Mouse (Mus musculus) CH12.LX (cell line): ENCODE results near the gene Tnfrsf11a. TPM values are rescaled to one million over a fixed set of nuclear protein-coding genes. Genes with fewer than 3 reads are reported as not detected.
"Not testable (repeated sequence)": the region's sequence is repeated elsewhere in the genome, so short reads cannot be mapped to it uniquely, and the experiment has no call there.

ENCODE experiments used
- DNase-seq: peaks from one replicate; pipeline ENCODE4 v3.0.0-alpha.2; 2013; ENCODE audit errors: extremely low read depth
- H3K27ac ChIP-seq: 2 replicates; pipeline ENCODE4 v1.5.1; 2012; ENCODE audit warnings: low read depth, mild to moderate bottlenecking, control low read depth, moderate library complexity; ENCODE audit not compliant: insufficient read depth
- H3K27me3 ChIP-seq: replicated peaks from 2 replicates; pipeline ENCODE3; 2012; ENCODE audit warnings: inconsistent platforms
- H3K36me3 ChIP-seq, 2 experiments: replicated peaks in 1 of 2; 2 replicates each; pipeline versions ENCODE3 to v1.6.1; 2012; ENCODE audit warnings: inconsistent platforms in 1 of 2, low read length in 1 of 2, mild to moderate bottlenecking in 1 of 2, mixed read lengths in 1 of 2, moderate library complexity in 1 of 2; ENCODE audit not compliant: control insufficient read depth in 1 of 2, insufficient read depth in 1 of 2
- H3K4me1 ChIP-seq, 2 experiments: 2 replicates each; pipeline ENCODE4 v1.6.1; 2012; ENCODE audit warnings: inconsistent platforms in 1 of 2, moderate library complexity in 1 of 2; ENCODE audit not compliant: insufficient read depth in 2 of 2, control insufficient read depth in 1 of 2
- H3K4me2 ChIP-seq: 2 replicates; pipeline ENCODE4 v1.6.1; 2012; ENCODE audit warnings: low read depth, mild to moderate bottlenecking, control low read depth; ENCODE audit not compliant: poor library complexity, insufficient read depth, severe bottlenecking
- H3K4me3 ChIP-seq, 3 experiments: fragments of 150-350 bp in 1 of 3; sonication (generic) in 1 of 3; replicated peaks in 1 of 3; 2 replicates each; pipeline versions ENCODE3 to v1.5.1; 2011 to 2012; ENCODE audit warnings: low read depth in 2 of 3, low read length in 2 of 3, mild to moderate bottlenecking in 2 of 3, moderate library complexity in 2 of 3, control low read depth in 1 of 3, improper control_type of control experiment in 1 of 3, inconsistent platforms in 1 of 3, mixed read lengths in 1 of 3; ENCODE audit not compliant: poor library complexity in 1 of 3
- H3K79me2 ChIP-seq: replicated peaks from 2 replicates; pipeline ENCODE4 v1.6.1; 2012; ENCODE audit warnings: mild to moderate bottlenecking, moderate library complexity; ENCODE audit not compliant: control insufficient read depth, poor library complexity, insufficient read depth, severe bottlenecking; ENCODE audit errors: extremely low read depth
- H3K9ac ChIP-seq: 2 replicates; pipeline ENCODE4 v1.6.1; 2012; ENCODE audit warnings: low read depth, mild to moderate bottlenecking, control low read depth, moderate library complexity; ENCODE audit not compliant: insufficient read depth
- H3K9me3 ChIP-seq: replicated peaks from 2 replicates; pipeline ENCODE3; 2012; ENCODE audit warnings: low read length, inconsistent platforms, mixed read lengths
- BHLHE40 ChIP-seq: IDR thresholded peaks from 2 replicates; pipeline ENCODE4 v1.6.1; 2011; ENCODE audit warnings: mild to moderate bottlenecking, low read depth, low read length, improper control_type of control experiment
- CHD1 ChIP-seq: IDR thresholded peaks from 2 replicates; pipeline ENCODE4 v1.6.1; 2012; ENCODE audit warnings: low read depth, low read length, improper control_type of control experiment, inconsistent platforms
- EP300 ChIP-seq: IDR thresholded peaks from 2 replicates; pipeline ENCODE4 v1.6.1; 2011; ENCODE audit warnings: low read length, improper control_type of control experiment
- HCFC1 ChIP-seq: IDR thresholded peaks from 2 replicates; pipeline ENCODE4 v1.6.1; 2012; ENCODE audit warnings: low read depth, mild to moderate bottlenecking, inconsistent platforms, low read length, improper control_type of control experiment
- IRF4 ChIP-seq: IDR thresholded peaks from 2 replicates; pipeline ENCODE4 v1.6.1; 2014; ENCODE audit warnings: low read depth, mild to moderate bottlenecking, inconsistent platforms, low read length, improper control_type of control experiment
- JUN ChIP-seq: IDR thresholded peaks from 2 replicates; pipeline ENCODE4 v1.6.1; 2011; ENCODE audit warnings: low read depth, mild to moderate bottlenecking, low read length, improper control_type of control experiment, moderate library complexity; ENCODE audit not compliant: insufficient read depth
- MAX ChIP-seq: IDR thresholded peaks from 2 replicates; pipeline ENCODE4 v1.6.1; 2011; ENCODE audit warnings: low read length, improper control_type of control experiment
- MEF2A ChIP-seq: IDR thresholded peaks from 2 replicates; pipeline ENCODE4 v1.6.1; 2014; ENCODE audit warnings: low read depth, mild to moderate bottlenecking, inconsistent platforms, low read length, improper control_type of control experiment, borderline replicate concordance
- MXI1 ChIP-seq: IDR thresholded peaks from 2 replicates; pipeline ENCODE4 v1.6.1; 2011; ENCODE audit warnings: mild to moderate bottlenecking, low read depth, low read length, improper control_type of control experiment
- MYC ChIP-seq: IDR thresholded peaks from 2 replicates; pipeline ENCODE4 v1.6.1; 2011; ENCODE audit warnings: low read depth, mild to moderate bottlenecking, improper control_type of control experiment, low read length
- NRF1 ChIP-seq: IDR thresholded peaks from 2 replicates; pipeline ENCODE4 v1.6.1; 2014; ENCODE audit warnings: low read depth, mild to moderate bottlenecking, inconsistent platforms, low read length, improper control_type of control experiment, moderate library complexity
- POLR2A ChIP-seq: IDR thresholded peaks from 2 replicates; pipeline ENCODE4 v1.6.1; 2011; ENCODE audit warnings: low read depth, mild to moderate bottlenecking, improper control_type of control experiment, low read length
- RCOR1 ChIP-seq: conservative IDR thresholded peaks from 2 replicates; pipeline ENCODE4 v1.6.1; 2012; ENCODE audit warnings: low read depth, mild to moderate bottlenecking, inconsistent platforms, low read length, improper control_type of control experiment
- SIN3A ChIP-seq: IDR thresholded peaks from 2 replicates; pipeline ENCODE4 v1.6.1; 2012; ENCODE audit warnings: low read length, improper control_type of control experiment, inconsistent platforms
- TBP ChIP-seq: conservative IDR thresholded peaks from 2 replicates; pipeline ENCODE4 v1.6.1; 2011; ENCODE audit warnings: low read depth, low read length, improper control_type of control experiment
- UBTF ChIP-seq: IDR thresholded peaks from 2 replicates; pipeline ENCODE4 v1.6.1; 2012; ENCODE audit warnings: low read depth, mild to moderate bottlenecking, inconsistent platforms, low read length, improper control_type of control experiment, moderate library complexity
- USF2 ChIP-seq: conservative IDR thresholded peaks from 2 replicates; pipeline ENCODE4 v1.6.1; 2011; ENCODE audit warnings: low read depth, low read length, improper control_type of control experiment
- ZKSCAN1 ChIP-seq: IDR thresholded peaks from 2 replicates; pipeline ENCODE4 v1.6.1; 2012; ENCODE audit warnings: low read depth, inconsistent platforms, low read length, improper control_type of control experiment, borderline replicate concordance
- ZNF384 ChIP-seq: IDR thresholded peaks from 2 replicates; pipeline ENCODE4 v1.6.1; 2012; ENCODE audit warnings: low read depth, low read length, improper control_type of control experiment, inconsistent platforms
- dilution Hi-C: fragments of 300-500 bp; cut with MboI; formaldehyde crosslinking; loops from 2 replicates; pipeline ENCODE4 v1.14.3; 2020; ENCODE audit warnings: low sequenced_read_pairs; ENCODE audit not compliant: extremely low pct_unique_long_range_greater_than_20kb, extremely low pct_ligation_motif_present
- in situ Hi-C: fragments of 300-500 bp; cut with MboI; formaldehyde crosslinking; loops from 3 replicates; pipeline ENCODE4 v1.14.3; 2019; ENCODE audit warnings: low sequenced_read_pairs, low pct_ligation_motif_present, low pct_unique_long_range_greater_than_20kb, mixed read lengths
- polyA plus RNA-seq: library from polyadenylated mRNA; unstranded; fragments of >175 nt; gene quantifications from 2 replicates; pipeline ENCODE4 v1.2.1, GENCODE M21; 2012; ENCODE audit warnings: low read depth; ENCODE audit not compliant: insufficient read length
- total RNA-seq, 2 experiments: library from RNA; depleted of rRNA; stranded (reverse); fragments of 300-350 nt in 1 of 2; fragments of >200 nt in 1 of 2; gene quantifications; 2 replicates each; pipeline ENCODE4 v1.2.3; 2012 to 2014

Gene Tnfrsf11a
- total and polyA plus RNA-seq, 3 experiments = 0.20 to 2.5 (median 0.28) TPM

GRCm38 (mm10) chr1:105766099-105766498 lies 14.4 kb upstream of the Tnfrsf11a start:
- DNase-seq, H3K9ac ChIP-seq, H3K27me3 ChIP-seq, H3K79me2 ChIP-seq, dilution Hi-C loops, H3K4me1 ChIP-seq, in situ Hi-C loops, H3K36me3 ChIP-seq: not testable (repeated sequence)
- peak overlapping the region in 1 of 3 experiments; percentile 50 for H3K4me3 ChIP-seq
- peaks cover 12% of the 10 kb centered on the region for H3K9me3 ChIP-seq
- TF ChIP-seq IRF4 (peak; percentile 44; the same call in 1 of the 2 replicates), MYC (0 out of 2 replicates have a peak, but pooled peaks have one; percentile 35), SIN3A (peak; percentile 47; the same call in 1 of the 2 replicates), MXI1 (peak; percentile 35; the same call in 1 of the 2 replicates), BHLHE40 (peak; percentile 52; the same call in 1 of the 2 replicates), TBP (peak; percentile 75)
- H3K4me2 ChIP-seq = peak overlapping the region; percentile 59; the same call in 1 of the 2 replicates
- H3K27ac ChIP-seq = peak overlapping the region; percentile 71

- in situ Hi-C loops = no loop called here
- TF ChIP-seq ZNF384 (no peak), JUN (no peak), MEF2A (no peak), EP300 (no peak), BHLHE40 (no peak), UBTF (no peak)
- no peak overlapping the region for H3K4me2 ChIP-seq
- H3K36me3 ChIP-seq = no peaks in the 10 kb centered on the region
- no peaks in the 10 kb centered on the region for H3K27me3 ChIP-seq
- dilution Hi-C loops = no loop called here
- no peak overlapping the region for H3K4me3 ChIP-seq
- no peaks in the 10 kb centered on the region for H3K79me2 ChIP-seq
- peaks cover 3% of the 10 kb centered on the region for H3K9me3 ChIP-seq
- no peak overlapping the region for H3K9ac ChIP-seq
- H3K4me1 ChIP-seq = peaks cover 0 to 3% of the 10 kb centered on the region in 2 experiments; a peak in 1 of 4 replicates
- DNase-seq = no peak
- H3K27ac ChIP-seq = no peak overlapping the region
Measured at GRCm38 (mm10) chr1:105768397-105768796, 12.1 kb upstream of the Tnfrsf11a start.

- in situ Hi-C loops = no loop called here
- Histone ChIP-seq H3K27me3 (no peaks in the 10 kb centered on the region), H3K9ac (no peak overlapping the region), H3K4me2 (no peak overlapping the region), H3K4me1 (0 out of 4 replicates have a peak, but pooled peaks cover 0 to 3% of the 10 kb centered on the region in 2 experiments), H3K27ac (no peak overlapping the region), H3K79me2 (no peaks in the 10 kb centered on the region), H3K36me3 (no peaks in the 10 kb centered on the region), H3K9me3 (no peaks in the 10 kb centered on the region), H3K4me3 (no peak overlapping the region)
- TF ChIP-seq JUN (no peak), CHD1 (no peak), RCOR1 (no peak), HCFC1 (no peak), POLR2A (no peak), USF2 (no peak), MAX (no peak), IRF4 (no peak), ZKSCAN1 (no peak), NRF1 (no peak)
- dilution Hi-C loops = no loop called here
- DNase-seq = no peak
Measured at GRCm38 (mm10) chr1:105770685-105771084, 9.8 kb upstream of the Tnfrsf11a start.
